Mouse (Mus musculus): ENCODE measurements at regions not wholly inside any gene's neighbourhood (a gene's known extent, or its start where the extent isn't known, plus 50 kb on each side); places are given as distances from the start of the nearest gene placed in this dataset.
A peak's percentile ranks its signal among the peaks of the same experiment; 100 is the strongest.

DNA sequence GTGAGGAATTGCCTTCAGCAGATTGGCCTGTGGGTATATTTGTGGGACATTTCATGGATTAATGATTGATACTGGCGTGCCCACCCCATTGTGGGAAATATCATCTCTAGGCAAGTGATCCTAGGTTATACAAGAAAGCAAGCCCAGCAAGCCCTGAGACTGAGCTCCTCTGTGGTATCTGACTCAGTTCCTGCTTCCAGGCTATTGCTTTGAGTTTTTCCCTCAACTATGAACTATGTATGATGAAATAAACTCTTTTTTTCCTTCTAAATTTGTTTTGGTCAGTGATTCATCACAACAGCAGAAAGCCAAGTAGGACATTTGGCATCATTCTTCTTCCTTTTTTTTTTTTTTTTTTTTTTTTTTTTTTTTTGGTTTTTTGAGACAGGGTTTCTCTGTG, 119.8 kb downstream of the Tbr1 start:
- DNase-seq (ENCODE audit: low read depth, low spot score), result no peak

DNA sequence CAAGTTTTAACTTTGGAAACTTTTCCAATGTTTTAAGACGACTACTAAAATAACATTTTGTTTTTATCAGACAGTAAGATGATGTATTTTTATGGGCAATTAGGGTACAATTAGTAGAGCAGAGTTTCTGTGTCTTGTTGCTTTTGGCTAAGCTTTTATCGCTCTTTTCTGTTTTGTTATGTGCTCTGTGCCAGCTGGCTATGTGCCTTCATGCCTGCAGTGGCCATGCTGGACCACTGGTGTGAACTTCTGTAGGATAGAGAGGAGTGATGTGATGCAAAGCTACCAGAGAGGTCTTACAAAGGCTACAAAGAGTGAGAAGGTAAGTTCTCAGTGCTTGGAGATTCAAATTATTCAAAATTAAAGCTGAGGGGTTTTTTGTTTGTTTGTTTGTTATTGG, 108.0 kb upstream of the Slc4a10 start:
- DNase-seq (ENCODE audit: low read depth, low spot score), result no peak

- no peak for DNase-seq (ENCODE audit: low read depth, low spot score)
Measured at GRCm38 (mm10) chr2:61965916-61966315, 80.3 kb upstream of the Slc4a10 start.

GRCm38 (mm10) chr2:61967724-61968123, 78.5 kb upstream of the Slc4a10 start:
- no peak for DNase-seq (ENCODE audit: low read depth, low spot score)

GRCm38 (mm10) chr2:61970029-61970428, 76.2 kb upstream of the Slc4a10 start:
- DNase-seq (ENCODE audit: low read depth, low spot score), result no peak

GRCm38 (mm10) chr2:61984771-61985170, 61.5 kb upstream of the Slc4a10 start:
- peak; percentile 57 for DNase-seq (ENCODE audit: low read depth, low spot score)

DNA sequence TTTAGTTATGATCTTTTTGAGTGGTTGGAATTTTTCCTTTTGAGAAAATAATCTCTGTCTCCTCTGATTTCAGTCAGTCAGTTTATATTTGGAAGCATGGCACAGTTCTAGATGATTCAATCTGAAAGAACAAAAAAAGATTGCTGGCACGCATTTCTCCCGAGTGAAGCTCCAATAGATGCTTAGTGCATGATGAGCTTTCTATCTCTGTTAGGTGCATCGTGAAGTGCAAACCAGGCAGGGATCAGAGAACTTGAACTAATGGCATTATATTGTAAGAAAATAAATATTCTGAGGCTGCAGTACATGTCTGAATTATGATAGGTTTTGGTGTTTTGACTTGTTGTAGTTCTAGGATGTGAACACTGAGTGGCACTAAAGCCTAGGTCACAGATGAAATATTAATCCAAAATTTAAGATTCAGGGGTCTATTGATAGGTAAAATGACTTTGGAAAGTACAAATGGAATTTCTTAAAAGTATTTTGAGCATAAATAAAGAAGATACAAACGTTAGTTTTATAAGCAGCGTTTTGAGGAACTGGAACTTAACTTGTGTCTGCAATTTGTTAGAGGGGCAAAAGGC, 59.2 kb upstream of the Slc4a10 start:
- DNase-seq (ENCODE audit: low read depth, low spot score), result no peak

Measured in ES-CJ7 (cell line).